Mouse (Mus musculus) kidney, embryonic 15.5 days (tissue): ENCODE measurements around the gene Hfm1. TPM values are rescaled to one million over a fixed set of nuclear protein-coding genes. Genes with fewer than 3 reads are reported as not detected.

ENCODE experiments used
- ATAC-seq: fragments of 200-750 bp; cut with Nextera tagmentation; replicated peaks from 2 replicates; pipeline ENCODE4 v1.8.0; 2017; ENCODE audit warnings: moderate TSS enrichment; ENCODE audit not compliant: low FRiP score
- H3K27ac ChIP-seq: fragments of 300-500 bp; sonication (generic); 2 replicates; pipeline ENCODE4 v1.5.1; 2015; ENCODE audit warnings: mild to moderate bottlenecking, inconsistent platforms
- H3K27me3 ChIP-seq: fragments of 300-500 bp; sonication (generic); 2 replicates; pipeline ENCODE4 v1.6.1; 2015; ENCODE audit warnings: inconsistent platforms
- H3K36me3 ChIP-seq: fragments of 300-500 bp; sonication (generic); 2 replicates; pipeline ENCODE4 v1.6.1; 2015; ENCODE audit warnings: inconsistent platforms
- H3K4me1 ChIP-seq: fragments of 300-500 bp; sonication (generic); 2 replicates; pipeline ENCODE4 v1.6.1; 2015; ENCODE audit warnings: inconsistent platforms
- H3K4me2 ChIP-seq: fragments of 300-500 bp; sonication (generic); 2 replicates; pipeline ENCODE4 v1.6.1; 2015; ENCODE audit warnings: moderate library complexity, mild to moderate bottlenecking, inconsistent platforms
- H3K4me3 ChIP-seq: fragments of 300-500 bp; sonication (generic); replicated peaks from 2 replicates; pipeline ENCODE4 v1.5.1; 2015; ENCODE audit warnings: mild to moderate bottlenecking, inconsistent platforms
- H3K9ac ChIP-seq: fragments of 300-500 bp; sonication (generic); 2 replicates; pipeline ENCODE4 v1.6.1; 2015; ENCODE audit warnings: mild to moderate bottlenecking, inconsistent platforms
- H3K9me3 ChIP-seq: fragments of 300-500 bp; sonication (generic); replicated peaks from 2 replicates; pipeline ENCODE4 v1.6.1; 2016; ENCODE audit warnings: inconsistent platforms
- WGBS: fragments of 180-500 bp; shearing (Covaris S2); methylation state at CpG from one replicate; pipeline ENCODE4 v1.1.7; 2015; ENCODE audit warnings: mixed read lengths; 5-methylcytosine and 5-hydroxymethylcytosine counted together
- microRNA-seq: library from miRNA; unstranded; fragments of <30 nt; microRNA quantifications from one replicate; pipeline ENCODE4, GENCODE M21; 2016
- polyA plus RNA-seq: library from polyadenylated mRNA; unstranded; fragments of >200 nt; fragmentation: Nextera tagmentation; extraction: Ambion mirVana; gene quantifications from 2 replicates; pipeline ENCODE4 v1.2.1, GENCODE M21; 2015

Gene Hfm1
- polyA plus RNA-seq, 1 experiment from 2014 or later, result 1.8 TPM

- WGBS, result 25% methylated on average over 9 of the region's 9 CpGs
- no peaks in the 10 kb centered on the region for H3K36me3 ChIP-seq
- no peak overlapping the region for H3K9ac ChIP-seq
- H3K27ac ChIP-seq, result no peak overlapping the region
- no peak overlapping the region for H3K4me3 ChIP-seq
- H3K4me1 ChIP-seq, result peaks cover 18% of the 10 kb centered on the region
- 0 out of 2 replicates have a peak overlapping the region, but pooled peaks have one; percentile 58 for H3K4me2 ChIP-seq
- H3K9me3 ChIP-seq, result no peaks in the 10 kb centered on the region
- ATAC-seq, result no peak
- peaks cover 5% of the 10 kb centered on the region for H3K27me3 ChIP-seq
Measured at GRCm38 (mm10) chr5:106801215-106801863, 124.8 kb downstream of the Hfm1 start.

GRCm38 (mm10) chr5:106797896-106798295, 128.2 kb downstream of the Hfm1 start:
- H3K9ac ChIP-seq, result no peak overlapping the region
- H3K27me3 ChIP-seq, result peaks cover 5% of the 10 kb centered on the region
- no peak overlapping the region for H3K4me3 ChIP-seq
- H3K36me3 ChIP-seq, result no peaks in the 10 kb centered on the region
- no peaks in the 10 kb centered on the region for H3K9me3 ChIP-seq
- ATAC-seq, result no peak
- H3K4me1 ChIP-seq, result peaks cover 13% of the 10 kb centered on the region
- no peak overlapping the region for H3K27ac ChIP-seq
- WGBS, result 77% methylated on average over 5 of the region's 5 CpGs
- no peak overlapping the region for H3K4me2 ChIP-seq

- Histone ChIP-seq H3K9ac (no peak overlapping the region), H3K9me3 (no peaks in the 10 kb centered on the region), H3K4me2 (no peak overlapping the region), H3K36me3 (no peaks in the 10 kb centered on the region), H3K27me3 (0 out of 2 replicates have a peak, but pooled peaks cover 6% of the 10 kb centered on the region), H3K27ac (no peak overlapping the region), H3K4me3 (no peak overlapping the region), H3K4me1 (no peaks in the 10 kb centered on the region)
- WGBS, result 18% methylated on average over 6 of the region's 6 CpGs
- peak; percentile 83 for ATAC-seq
Measured at GRCm38 (mm10) chr5:106791241-106791572, 134.9 kb downstream of the Hfm1 start.

GRCm38 (mm10) chr5:106790496-106791240, 135.5 kb downstream of the Hfm1 start:
- Histone ChIP-seq H3K9ac (no peak overlapping the region), H3K27ac (no peak overlapping the region), H3K36me3 (no peaks in the 10 kb centered on the region), H3K27me3 (0 out of 2 replicates have a peak, but pooled peaks cover 6% of the 10 kb centered on the region), H3K9me3 (no peaks in the 10 kb centered on the region), H3K4me2 (no peak overlapping the region), H3K4me3 (no peak overlapping the region), H3K4me1 (no peaks in the 10 kb centered on the region)
- 39% methylated on average over 5 of the region's 5 CpGs for WGBS
- ATAC-seq, result no peak

Small RNA genes within 50 kb of the gene (microRNA-seq; reads per million reads assigned to microRNA genes)
- gene Gm27527, result not detected

Other genes with a start within 250 kb of the Hfm1 start
- gene Zfp644, start 229.0 kb downstream of the Hfm1 start, polyA plus RNA-seq, result 61.0 and 63.7 TPM in 2 replicates
- gene Cdc7, start 38.0 kb upstream of the Hfm1 start, polyA plus RNA-seq, result 41.7 and 46.5 TPM in 2 replicates